Mouse (Mus musculus): ENCODE data around the gene Nkx3-2.

- TF ChIP-seq EP300 (IDR thresholded peaks at IDR 0.05; ENCODE audit: insufficient read depth, low read depth, low read length) (no peak), CTCF (IDR thresholded peaks at IDR 0.05) (no peak)
These were observed 38.7 kb downstream of the Nkx3-2 start for GRCm38 (mm10) chr5:41725573-41725972.

All from heart, adult 2 months (tissue).